Mouse (Mus musculus) midbrain, postnatal 0 days (tissue): ENCODE results near the gene Gm49355. TPM values are rescaled to one million over a fixed set of nuclear protein-coding genes. Genes with fewer than 3 reads are reported as not detected.

ENCODE experiments used
- ATAC-seq: fragments of 200-750 bp; cut with Nextera tagmentation; 2 replicates; pipeline ENCODE4 v1.8.0; 2017; ENCODE audit warnings: moderate number of reproducible peaks, mild to moderate bottlenecking, moderate TSS enrichment, moderate library complexity; ENCODE audit not compliant: low FRiP score
- DNase-seq: peaks from one replicate; pipeline ENCODE4 v3.0.0-alpha.2; 2015; ENCODE audit warnings: low spot score
- H3K27ac ChIP-seq: fragments of 300-500 bp; sonication (generic); 2 replicates; pipeline ENCODE4 v1.5.1; 2014; ENCODE audit warnings: low read depth, mild to moderate bottlenecking, low read length, mixed read lengths
- H3K27me3 ChIP-seq: fragments of 300-500 bp; sonication (generic); 2 replicates; pipeline ENCODE4 v1.6.1; 2014; ENCODE audit warnings: low read length, control low read depth, mixed read lengths; ENCODE audit not compliant: insufficient read depth
- H3K36me3 ChIP-seq: fragments of 300-500 bp; sonication (generic); 2 replicates; pipeline ENCODE4 v1.6.1; 2014; ENCODE audit warnings: low read length, control low read depth, mixed read lengths; ENCODE audit not compliant: insufficient read depth
- H3K4me1 ChIP-seq: fragments of 300-500 bp; sonication (generic); 2 replicates; pipeline ENCODE4 v1.6.1; 2014; ENCODE audit warnings: mild to moderate bottlenecking, control low read depth, antibody characterized with exemption, low read length, mixed read lengths; ENCODE audit not compliant: insufficient read depth
- H3K4me2 ChIP-seq: fragments of 300-500 bp; sonication (generic); 2 replicates; pipeline ENCODE4 v1.6.1; 2014; ENCODE audit warnings: low read depth, mild to moderate bottlenecking, low read length, mixed read lengths; ENCODE audit not compliant: poor library complexity, severe bottlenecking
- H3K4me3 ChIP-seq: fragments of 300-500 bp; sonication (generic); 2 replicates; pipeline ENCODE4 v1.5.1; 2014; ENCODE audit warnings: low read depth, mild to moderate bottlenecking, low read length, moderate library complexity
- H3K9ac ChIP-seq: fragments of 300-500 bp; sonication (generic); replicated peaks from 2 replicates; pipeline ENCODE4 v1.6.1; 2014; ENCODE audit warnings: mild to moderate bottlenecking, low read length, moderate library complexity, mixed read lengths; ENCODE audit not compliant: poor library complexity, severe bottlenecking
- H3K9me3 ChIP-seq: fragments of 300-500 bp; sonication (generic); 2 replicates; pipeline ENCODE4 v1.6.1; 2016; ENCODE audit warnings: low read length, control low read depth
- CTCF ChIP-seq: IDR thresholded peaks from 2 replicates; pipeline ENCODE4 v1.5.1; 2016; ENCODE audit warnings: antibody characterized with exemption, mild to moderate bottlenecking
- WGBS: fragments of 180-500 bp; shearing (Covaris S2); extraction: QIAGEN DNeasy Blood & Tissue Kit; methylation state at CpG from one replicate; pipeline ENCODE4 v1.1.7; 2014; 5-methylcytosine and 5-hydroxymethylcytosine counted together
- polyA plus RNA-seq: library from polyadenylated mRNA; unstranded; fragments of >200 nt; fragmentation: Nextera tagmentation; extraction: Ambion mirVana; gene quantifications from 2 replicates; pipeline ENCODE4 v1.2.1, GENCODE M21; 2015
- total RNA-seq: library from RNA; depleted of rRNA; stranded (reverse); fragments of >200 nt; gene quantifications from 2 replicates; pipeline ENCODE4 v1.2.3, GENCODE M21; 2014; rRNA removed

Gm49355 gene
- total and polyA plus RNA-seq, 2 experiments from 2014 or later = 0.06 TPM; not detected in 1

GRCm38 (mm10) chr14:12349334-12350090 is 65.7 kb downstream of the Gm49355 start:
- H3K9ac ChIP-seq = no peak overlapping the region
- peaks cover 88% of the 10 kb centered on the region for H3K27me3 ChIP-seq
- H3K27ac ChIP-seq = no peak overlapping the region
- DNase-seq (no peak), ATAC-seq (no peak)
- no peak overlapping the region for H3K4me3 ChIP-seq
- no peak for TF ChIP-seq CTCF
- 9% methylated on average over 15 of the region's 15 CpGs for WGBS
- H3K4me1 ChIP-seq = no peaks in the 10 kb centered on the region
- no peaks in the 10 kb centered on the region for H3K36me3 ChIP-seq
- H3K4me2 ChIP-seq = no peak overlapping the region
- H3K9me3 ChIP-seq = no peaks in the 10 kb centered on the region

GRCm38 (mm10) chr14:12350271-12350916 is 66.6 kb downstream of the Gm49355 start:
- H3K4me2 ChIP-seq = no peak overlapping the region
- no peak for ATAC-seq
- H3K27me3 ChIP-seq = peaks cover 85% of the 10 kb centered on the region
- H3K27ac ChIP-seq = no peak overlapping the region
- no peaks in the 10 kb centered on the region for H3K9me3 ChIP-seq
- no peaks in the 10 kb centered on the region for H3K4me1 ChIP-seq
- H3K4me3 ChIP-seq = no peak overlapping the region
- DNase-seq = no peak
- no peaks in the 10 kb centered on the region for H3K36me3 ChIP-seq
- 10% methylated on average over 16 of the region's 16 CpGs for WGBS
- H3K9ac ChIP-seq = no peak overlapping the region
- no peak for TF ChIP-seq CTCF

Other genes starting within 250 kb of the Gm49355 start
- gene 3830406C13Rik, start 197 bp downstream of the Gm49355 start, total RNA-seq = 20.8 and 26.4 TPM in 2 replicates
- 36.3 and 37.3 TPM in 2 replicates for gene 3830406C13Rik, start 197 bp downstream of the Gm49355 start, polyA plus RNA-seq
- gene Fezf2, start 64.2 kb downstream of the Gm49355 start, total RNA-seq = 0.19 and 0.93 TPM in 2 replicates
- 0.70 and 1.7 TPM in 2 replicates for gene Fezf2, start 64.2 kb downstream of the Gm49355 start, polyA plus RNA-seq